Mouse (Mus musculus): ENCODE data around the gene Exoc5.

DNA sequence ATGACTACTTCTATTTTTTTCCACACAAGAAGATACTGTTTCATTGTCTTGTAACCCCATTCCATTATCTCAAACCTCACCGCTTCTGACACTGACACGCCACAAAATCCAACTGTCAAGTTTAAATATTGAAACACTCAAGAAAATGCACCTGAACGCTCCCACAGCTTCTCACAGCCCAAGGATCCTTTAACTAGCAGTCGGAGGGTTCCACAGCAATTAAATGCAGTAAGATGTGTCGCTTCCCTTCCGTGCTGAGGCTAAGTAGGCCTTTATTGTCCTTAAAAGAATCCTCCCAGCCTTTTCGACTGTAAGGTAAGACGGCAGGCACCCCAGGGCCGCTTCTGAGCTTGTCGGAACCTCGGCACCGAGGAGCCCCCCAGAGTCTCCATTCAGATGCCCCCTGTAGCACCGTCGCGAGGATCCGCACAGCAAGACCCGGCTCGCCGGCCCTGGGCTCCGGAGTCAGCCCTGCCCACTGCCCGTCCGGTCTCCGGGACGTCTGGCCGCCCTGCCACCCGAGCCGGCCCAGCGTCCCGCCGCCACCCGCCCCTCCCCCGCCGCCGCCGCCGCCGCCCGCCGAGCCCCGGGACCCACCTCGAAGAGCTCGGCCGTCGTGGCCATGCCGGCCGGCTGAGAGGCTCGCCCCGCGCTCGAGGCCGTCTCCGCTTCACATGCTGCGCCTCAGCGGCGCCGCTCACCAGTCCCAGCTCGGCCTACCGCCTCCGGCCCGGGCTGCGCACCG, 752 bp downstream of the Exoc5 start, which contains the start of gene Ap5m1:
- no peak for TF ChIP-seq CTCF (IDR thresholded peaks at IDR 0.05; ENCODE audit: low read depth, low read length)
- TF ChIP-seq POLR2A (IDR thresholded peaks at IDR 0.05; ENCODE audit: extremely low read depth, insufficient read depth, low read length) = no peak
